Mouse (Mus musculus) cerebellum, adult 9-10 months (tissue): ENCODE data around the gene Hsd17b1.
A peak's percentile ranks its signal among the peaks of the same experiment; 100 is the strongest.

Experiments
- DNase-seq: peaks from one replicate; pipeline ENCODE4 v3.0.0; 2022

Hsd17b1 gene

GRCm38 (mm10) chr11:101061049-101061448 lies 17.2 kb upstream of the Hsd17b1 start:
- DNase-seq = peak; percentile 33

- peak; percentile 31 for DNase-seq
These were observed 15.9 kb upstream of the Hsd17b1 start for GRCm38 (mm10) chr11:101062165-101062884.

- peak; percentile 55 for DNase-seq
These were observed 15.1 kb upstream of the Hsd17b1 start for GRCm38 (mm10) chr11:101062971-101063675.

GRCm38 (mm10) chr11:101063676-101064327 lies 14.4 kb upstream of the Hsd17b1 start:
- DNase-seq = peak; percentile 76

- no peak for DNase-seq
These were observed 13.7 kb upstream of the Hsd17b1 start for GRCm38 (mm10) chr11:101064462-101064861.

- peak; percentile 28 for DNase-seq
These were observed 13.2 kb upstream of the Hsd17b1 start for GRCm38 (mm10) chr11:101065002-101065401.

GRCm38 (mm10) chr11:101066549-101067412 lies 11.4 kb upstream of the Hsd17b1 start:
- peak; percentile 94 for DNase-seq

GRCm38 (mm10) chr11:101069391-101070188 lies 8.6 kb upstream of the Hsd17b1 start, which contains the start of gene Naglu:
Gene Naglu (plus strand): TSS chr11:101070012.
- peak; percentile 96 for DNase-seq

- DNase-seq = no peak
These were observed 8.1 kb upstream of the Hsd17b1 start for GRCm38 (mm10) chr11:101070189-101070527.

- no peak for DNase-seq
These were observed 7.2 kb upstream of the Hsd17b1 start for GRCm38 (mm10) chr11:101070987-101071386.

- peak; percentile 53 for DNase-seq
These were observed 6.3 kb upstream of the Hsd17b1 start for GRCm38 (mm10) chr11:101071810-101072428.

- DNase-seq = no peak
These were observed 1.5 kb downstream of the Hsd17b1 start for GRCm38 (mm10) chr11:101079746-101080145.

GRCm38 (mm10) chr11:101080421-101080820 lies 2.2 kb downstream of the Hsd17b1 start:
- no peak for DNase-seq

GRCm38 (mm10) chr11:101081659-101082058 lies 3.4 kb downstream of the Hsd17b1 start:
- DNase-seq = peak; percentile 45

- peak; percentile 87 for DNase-seq
These were observed 4.2 kb downstream of the Hsd17b1 start, which contains the start of gene Coasy for GRCm38 (mm10) chr11:101082208-101083082. Gene Coasy (plus strand): TSS chr11:101082565.

GRCm38 (mm10) chr11:101083083-101083697 lies 5.0 kb downstream of the Hsd17b1 start:
- no peak for DNase-seq

- DNase-seq = no peak
These were observed 6.0 kb downstream of the Hsd17b1 start for GRCm38 (mm10) chr11:101084246-101084645.

- peak; percentile 45 for DNase-seq
These were observed 6.6 kb downstream of the Hsd17b1 start for GRCm38 (mm10) chr11:101084811-101085210.

- peak; percentile 39 for DNase-seq
These were observed 7.6 kb downstream of the Hsd17b1 start for GRCm38 (mm10) chr11:101085617-101086322.
